Mouse (Mus musculus) spleen, embryonic (tissue): ENCODE measurements around the gene Siglec1.

Experiments used
- CTCF ChIA-PET: fragments of 350-600 bp; sonication (Branson Sonifier 250); formaldehyde crosslinking; loops from one replicate; lab custom pipeline; 2022; lab: Charles Lee

The Siglec1 gene

DNA sequence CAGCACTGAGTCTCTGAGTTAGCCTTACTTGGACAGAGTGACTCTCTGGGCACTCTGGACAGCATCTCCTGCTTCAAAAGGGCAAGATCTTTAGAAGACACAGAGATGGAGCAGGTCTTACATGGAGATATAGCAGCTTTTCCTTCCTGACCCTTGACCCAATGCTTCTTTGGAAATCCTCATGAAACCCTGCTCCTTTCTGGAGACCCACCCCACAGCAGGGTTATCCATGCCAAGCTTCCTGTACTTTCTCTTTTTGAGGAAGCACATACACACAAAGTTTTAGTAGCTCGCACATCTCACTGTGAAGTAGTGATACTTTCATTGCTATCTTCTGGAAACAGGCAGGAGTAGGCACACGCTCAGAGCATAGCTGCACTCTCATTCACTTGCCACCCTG is 61.3 kb downstream of the Siglec1 start:
- CTCF ChIA-PET: no interaction called here
